Mouse (Mus musculus) erythroid progenitor cell, adult 5-6 weeks (primary cell): ENCODE results near the gene Edrf1. TPM values are rescaled to one million over a fixed set of nuclear protein-coding genes. Genes with fewer than 3 reads are reported as not detected.

Experiments
- ATAC-seq: replicated peaks from 2 replicates; pipeline ENCODE4 v1.8.0; 2016; ENCODE audit warnings: moderate number of reproducible peaks, mild to moderate bottlenecking, moderate TSS enrichment, inconsistent platforms; ENCODE audit not compliant: poor library complexity, low FRiP score, severe bottlenecking
- total RNA-seq, 2 experiments: library from RNA; stranded (forward) in 1 of 2; stranded (reverse) in 1 of 2; fragments of 150-400 nt in 1 of 2; fragments of 186-747, 209-891 nt in 1 of 2; gene quantifications; 2 replicates each; pipeline versions ENCODE4 v1.2.3 to v1.2.4; 2015 to 2017; ENCODE audit warnings: low replicate concordance in 2 of 2

The Edrf1 gene
- total RNA-seq, 2 experiments from 2014 or later, result 13.4 to 74.8 TPM

DNA sequence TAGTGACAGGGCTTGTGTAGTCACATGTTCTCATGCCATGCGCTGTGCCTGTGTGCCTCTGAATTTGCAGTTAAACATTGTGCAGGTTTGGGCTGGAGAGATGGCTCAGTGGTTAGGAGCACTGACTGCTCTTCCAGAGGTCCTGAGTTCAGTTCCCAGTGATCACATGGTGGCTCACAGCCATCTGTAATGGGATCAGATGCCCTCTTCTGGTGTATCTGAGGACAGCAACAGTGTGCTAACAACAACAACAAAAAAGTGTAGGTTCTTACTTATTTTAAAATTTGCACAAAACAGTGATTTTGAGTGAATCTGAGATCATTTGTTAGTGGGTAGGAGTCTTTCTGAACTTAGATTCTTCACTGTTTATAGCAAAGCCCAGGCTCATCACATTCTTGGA lies 81.2 kb downstream of the Edrf1 start:
- ATAC-seq, result no peak

GRCm38 (mm10) chr7:133720616-133721015 lies 83.3 kb downstream of the Edrf1 start:
- no peak for ATAC-seq

Other genes with a start within 250 kb of the Edrf1 start
- not detected in 2 replicates for gene Tex36, start 35.4 kb upstream of the Edrf1 start, total RNA-seq (2015; ENCODE audit: low replicate concordance)
- gene Tex36, start 35.4 kb upstream of the Edrf1 start, total RNA-seq (2017; ENCODE audit: low replicate concordance), result not detected in 2 replicates
- gene Mmp21, start 42.5 kb downstream of the Edrf1 start, total RNA-seq (2015; ENCODE audit: low replicate concordance), result not detected in 2 replicates
- 1.2 TPM in 1 of 2 replicates, not detected in the other for gene Mmp21, start 42.5 kb downstream of the Edrf1 start, total RNA-seq (2017; ENCODE audit: low replicate concordance)
- 36.0 and 87.6 TPM in 2 replicates for gene Bccip, start 71.8 kb downstream of the Edrf1 start, total RNA-seq (2015; ENCODE audit: low replicate concordance)
- 39.5 and 56.6 TPM in 2 replicates for gene Bccip, start 71.8 kb downstream of the Edrf1 start, total RNA-seq (2017; ENCODE audit: low replicate concordance)
- 390 and 410 TPM in 2 replicates for gene Uros, start 72.5 kb downstream of the Edrf1 start, total RNA-seq (2015; ENCODE audit: low replicate concordance)
- 315 and 333 TPM in 2 replicates for gene Uros, start 72.5 kb downstream of the Edrf1 start, total RNA-seq (2017; ENCODE audit: low replicate concordance)
- gene Fank1, start 139.3 kb downstream of the Edrf1 start, total RNA-seq (2015; ENCODE audit: low replicate concordance), result not detected in 2 replicates
- not detected in 2 replicates for gene Fank1, start 139.3 kb downstream of the Edrf1 start, total RNA-seq (2017; ENCODE audit: low replicate concordance)
- 3.2 and 3.4 TPM in 2 replicates for gene Dhx32, start 145.2 kb downstream of the Edrf1 start, total RNA-seq (2015; ENCODE audit: low replicate concordance)
- gene Dhx32, start 145.2 kb downstream of the Edrf1 start, total RNA-seq (2017; ENCODE audit: low replicate concordance), result 4.8 and 23.4 TPM in 2 replicates